Mouse (Mus musculus): ENCODE results near the gene Cntn6.

DNA sequence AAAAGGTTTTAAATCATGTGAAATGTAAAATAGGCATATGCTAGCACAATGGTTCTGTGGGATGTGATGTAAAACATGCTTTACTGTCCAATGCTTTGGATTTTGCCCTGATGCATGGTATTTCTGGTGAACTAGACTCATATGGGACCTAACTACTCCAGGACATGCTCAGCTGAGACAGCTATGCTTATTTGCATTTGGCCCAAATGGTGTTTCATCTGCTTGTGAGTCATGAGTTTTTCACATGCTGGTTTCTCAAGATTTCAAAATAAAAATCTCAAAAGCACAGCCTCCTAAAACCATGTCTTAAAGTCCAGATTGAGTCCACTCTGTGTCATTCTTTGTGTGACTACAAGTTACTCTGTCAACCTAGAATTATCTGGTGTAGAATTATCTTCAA is 77.0 kb downstream of the Cntn6 start:
- TF ChIP-seq CTCF (IDR thresholded peaks at IDR 0.05; ENCODE audit: extremely low read depth, insufficient read depth, insufficient read length, insufficient replicate concordance), result no peak
- no peak for TF ChIP-seq POLR2A (IDR thresholded peaks at IDR 0.05; ENCODE audit: low read depth, low read length)
